Mouse (Mus musculus) ovary, postnatal 10 days (tissue): Measurements from ENCODE around the gene Imp3.
A peak's percentile ranks its signal among the peaks of the same experiment; 100 is the strongest.
"Not testable (repeated sequence)": the region's sequence is repeated elsewhere in the genome, so short reads cannot be mapped to it uniquely, and the experiment has no call there.

ENCODE experiments used
- DNase-seq: peaks from one replicate; pipeline ENCODE4 v3.0.0; 2022; ENCODE audit warnings: low spot score

The Imp3 gene

DNA sequence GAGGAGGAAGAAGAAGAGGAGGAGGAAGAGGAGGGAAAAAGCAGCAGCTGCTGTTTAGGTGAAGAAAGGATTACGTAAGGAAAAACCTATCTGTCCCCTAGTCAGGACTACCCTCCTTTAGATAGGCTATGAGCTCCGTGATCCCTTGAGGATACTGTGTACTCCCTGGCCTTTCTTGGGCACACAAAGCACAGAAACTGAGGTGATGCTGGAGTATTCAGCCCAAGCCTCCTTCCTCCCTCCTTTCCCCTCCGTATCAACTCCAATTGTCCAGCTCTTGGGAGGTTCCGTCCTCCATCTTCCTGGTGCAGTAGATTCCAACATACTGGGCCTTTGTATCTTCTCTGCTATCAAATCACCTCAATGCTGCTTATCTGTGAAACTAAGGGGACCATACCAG is 14.5 kb upstream of the Imp3 start:
- no peak for DNase-seq

DNA sequence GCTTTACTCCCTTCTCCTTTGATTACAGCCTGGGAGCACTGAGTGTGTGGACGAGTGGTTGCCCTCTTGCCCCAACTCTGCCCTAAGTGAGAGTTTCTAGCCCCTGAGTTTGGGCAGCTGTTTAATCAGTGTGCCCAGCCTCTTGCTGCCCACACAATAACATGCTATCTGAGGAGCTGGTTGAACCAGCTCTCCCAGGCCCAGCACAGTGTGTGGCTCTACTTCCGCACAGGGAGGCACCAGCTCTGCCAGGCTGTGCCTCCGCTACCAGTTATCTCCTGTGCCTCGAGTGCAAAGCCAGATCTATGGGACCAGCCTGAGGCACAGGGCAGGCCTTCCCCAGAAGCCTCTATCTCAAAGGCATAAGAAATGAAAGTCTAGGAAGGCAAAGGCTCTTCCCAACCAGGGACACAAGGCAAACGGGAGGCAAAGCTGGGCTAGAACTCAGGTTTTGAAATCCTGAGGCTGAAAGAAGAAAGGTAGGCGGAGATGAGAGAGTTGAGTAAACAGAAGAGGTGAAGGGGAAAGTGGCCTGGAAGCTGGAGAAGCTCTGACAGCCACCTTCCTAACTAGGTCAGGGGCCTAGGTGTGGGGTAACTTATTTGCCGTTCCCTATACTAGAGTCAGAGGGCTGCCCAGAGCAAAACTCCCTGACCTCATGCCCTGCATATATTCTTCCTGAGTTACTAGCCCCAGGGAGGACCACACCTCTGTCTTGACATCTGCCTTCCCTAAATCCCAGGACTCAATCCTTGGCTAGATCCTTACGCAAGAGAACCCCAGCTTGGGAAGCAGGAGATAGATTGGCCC is 13.2 kb upstream of the Imp3 start:
- DNase-seq, result no peak

DNA sequence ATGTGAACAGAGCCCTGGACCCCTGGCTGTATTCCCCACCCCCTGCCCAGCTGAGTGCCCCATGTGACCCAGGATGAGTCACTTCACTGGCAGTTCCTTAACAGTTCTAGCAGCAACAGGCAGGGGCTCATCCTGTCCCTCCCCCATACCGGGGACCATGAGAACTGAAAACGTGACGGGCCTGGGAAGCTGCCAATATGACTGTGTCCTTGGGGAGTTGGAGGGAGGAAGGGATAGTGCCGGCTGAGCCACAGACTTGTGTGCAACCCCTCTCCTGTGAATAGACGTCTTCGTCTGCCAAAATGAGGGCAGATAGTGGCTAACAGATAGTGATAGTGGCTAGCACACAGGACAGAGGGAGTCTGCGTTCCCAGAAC is 12.6 kb upstream of the Imp3 start:
- DNase-seq, result peak; percentile 67

DNA sequence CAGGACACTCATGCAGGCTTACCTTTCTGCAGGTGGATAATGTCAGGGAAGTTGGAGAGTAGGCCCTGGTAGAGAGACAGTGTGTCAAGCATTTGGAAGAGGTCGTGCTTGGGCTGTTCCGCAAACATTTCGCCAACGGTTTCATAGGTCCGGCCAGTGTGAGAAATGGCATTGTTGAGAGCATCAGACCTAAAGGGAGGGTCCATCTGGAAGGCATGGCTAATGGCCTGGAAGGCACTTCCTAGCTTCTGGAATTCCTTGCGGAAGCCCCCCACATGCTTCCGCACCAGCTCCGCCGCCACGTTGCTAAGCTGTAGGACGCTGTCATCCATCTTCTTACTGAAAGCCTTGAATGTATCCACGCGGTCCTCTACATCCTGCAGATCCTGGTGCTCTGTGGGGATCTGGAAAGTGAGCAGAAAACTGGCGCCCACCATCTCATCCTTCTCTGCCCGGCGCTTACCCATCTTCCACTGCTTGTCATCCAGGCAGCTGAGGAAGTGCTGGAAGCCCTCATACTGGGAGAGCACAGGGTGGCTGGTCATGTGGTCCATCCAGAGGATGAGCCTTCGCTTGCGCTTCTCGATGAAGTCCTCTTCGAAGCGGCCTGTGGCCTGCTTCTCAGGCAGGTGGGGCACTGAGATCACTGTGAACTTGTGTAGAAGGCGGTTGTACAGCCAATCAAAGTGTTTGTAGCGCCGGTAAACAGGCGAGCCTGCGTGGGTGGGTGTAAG is 11.8 kb upstream of the Imp3 start:
- DNase-seq, result no peak

DNA sequence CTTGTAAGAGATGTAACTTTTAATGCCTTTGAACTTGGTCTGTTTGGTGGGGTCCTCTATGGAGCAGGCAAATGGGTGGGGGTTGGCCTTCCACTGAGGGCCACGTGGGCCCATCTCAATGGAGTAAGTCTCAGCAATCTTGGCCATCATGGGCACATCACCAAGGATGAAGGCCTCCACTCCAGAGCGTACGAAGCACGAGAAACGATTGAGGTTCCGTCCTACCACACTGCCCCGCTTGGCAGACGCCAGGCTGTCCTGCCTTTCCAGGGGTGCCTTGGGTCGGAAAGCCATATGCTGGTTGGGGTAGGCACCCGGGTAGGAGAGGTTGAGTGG is 11.3 kb upstream of the Imp3 start:
- no peak for DNase-seq

GRCm38 (mm10) chr9:56926387-56926786 is 10.9 kb upstream of the Imp3 start:
- DNase-seq, result no peak

- DNase-seq, result no peak
Measured at GRCm38 (mm10) chr9:56927191-56928012, 9.9 kb upstream of the Imp3 start.

GRCm38 (mm10) chr9:56928041-56928811 is 9.0 kb upstream of the Imp3 start, which contains the start of gene Snx33:
Gene Snx33 (minus strand): TSS chr9:56928371.
- DNase-seq, result peak; percentile 93

DNA sequence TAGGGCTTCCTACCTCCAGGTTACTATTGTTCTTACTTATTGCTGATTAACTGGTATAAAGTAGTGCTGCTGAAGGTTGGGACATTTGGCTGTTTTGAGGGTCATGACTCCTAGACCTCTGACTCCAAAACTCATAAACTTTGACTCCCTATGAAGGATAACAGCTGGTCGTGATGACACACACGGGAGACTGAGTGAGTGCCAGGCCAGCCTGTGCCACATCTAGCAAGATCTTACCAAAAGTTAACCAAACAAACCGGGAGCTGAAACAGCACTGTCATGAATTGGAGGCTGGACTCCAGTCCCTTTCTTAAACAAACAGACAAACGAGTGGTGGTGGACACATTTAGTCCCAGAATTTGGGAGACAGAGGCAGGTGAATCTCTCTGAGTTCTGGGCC is 7.8 kb upstream of the Imp3 start:
- no peak for DNase-seq

- DNase-seq, result no peak
Measured at GRCm38 (mm10) chr9:56930556-56930955, 6.7 kb upstream of the Imp3 start.

GRCm38 (mm10) chr9:56936861-56937222 is 433 bp upstream of the Imp3 start:
- no peak for DNase-seq

DNA sequence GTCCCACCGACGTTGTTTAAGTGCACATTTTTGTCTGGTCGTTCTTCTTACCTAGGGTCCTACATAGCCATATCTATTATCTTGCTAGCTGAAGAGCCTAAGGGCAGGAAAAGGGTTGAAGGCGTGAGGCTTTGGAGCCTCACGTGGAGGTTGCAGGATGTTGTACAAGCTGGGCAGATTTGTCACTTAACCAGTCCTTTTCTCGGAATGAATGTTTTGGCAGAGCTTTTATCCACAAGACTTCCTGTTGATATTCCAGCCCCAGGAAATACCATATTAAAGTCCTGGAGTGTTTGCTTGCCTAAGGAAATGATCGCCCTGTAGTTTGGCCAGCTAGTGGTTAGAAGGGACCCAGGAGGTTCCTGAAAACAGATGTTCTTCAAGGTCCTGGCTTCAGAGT is 1.1 kb downstream of the Imp3 start:
- no peak for DNase-seq

DNA sequence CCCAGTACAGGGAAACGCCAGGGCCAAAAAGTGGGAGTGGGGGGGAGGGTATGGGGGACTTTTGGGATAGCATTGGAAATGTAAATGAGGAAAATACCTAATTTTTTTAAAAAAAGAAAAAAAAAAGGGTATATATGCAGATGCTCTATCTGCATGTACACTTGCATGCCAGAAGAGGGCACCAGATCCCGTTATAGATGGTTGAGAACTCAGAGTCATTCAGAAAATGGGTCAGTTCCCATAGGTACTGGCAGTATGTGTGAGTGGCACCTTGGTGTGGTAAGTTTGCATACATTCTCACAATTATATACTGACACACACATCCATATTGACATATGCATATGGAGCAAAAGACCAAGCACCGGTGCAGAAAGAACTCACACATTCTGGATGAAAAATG is 10.2 kb downstream of the Imp3 start:
- not testable (repeated sequence) for DNase-seq

- not testable (repeated sequence) for DNase-seq
Measured at GRCm38 (mm10) chr9:56948699-56949098, 11.4 kb downstream of the Imp3 start.

DNA sequence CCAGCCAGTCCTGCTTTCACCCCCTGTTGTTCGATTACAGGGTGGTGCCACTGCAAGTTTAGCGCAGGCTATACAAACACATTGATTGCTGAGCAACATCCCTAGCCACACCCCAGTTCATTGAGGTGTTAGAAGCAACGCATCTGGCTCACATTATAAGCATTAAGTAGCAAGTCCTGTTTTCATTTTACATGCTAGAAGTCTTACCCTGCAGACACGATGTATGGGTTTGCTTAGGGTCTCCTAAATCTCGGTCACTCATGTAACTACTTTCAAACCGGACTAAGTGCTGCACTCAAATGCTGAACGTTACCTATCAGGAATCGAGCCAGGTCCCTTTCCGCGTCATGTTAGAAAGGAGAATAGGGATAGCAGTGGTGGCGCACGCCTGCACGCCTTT is 12.5 kb downstream of the Imp3 start:
- no peak for DNase-seq

- peak; percentile 80 for DNase-seq
Measured at GRCm38 (mm10) chr9:56950414-56951400, 13.4 kb downstream of the Imp3 start, which contains the start of gene Snupn. Gene Snupn (plus strand): TSS chr9:56950878.

- no peak for DNase-seq
Measured at GRCm38 (mm10) chr9:56953562-56953961, 16.3 kb downstream of the Imp3 start.

DNA sequence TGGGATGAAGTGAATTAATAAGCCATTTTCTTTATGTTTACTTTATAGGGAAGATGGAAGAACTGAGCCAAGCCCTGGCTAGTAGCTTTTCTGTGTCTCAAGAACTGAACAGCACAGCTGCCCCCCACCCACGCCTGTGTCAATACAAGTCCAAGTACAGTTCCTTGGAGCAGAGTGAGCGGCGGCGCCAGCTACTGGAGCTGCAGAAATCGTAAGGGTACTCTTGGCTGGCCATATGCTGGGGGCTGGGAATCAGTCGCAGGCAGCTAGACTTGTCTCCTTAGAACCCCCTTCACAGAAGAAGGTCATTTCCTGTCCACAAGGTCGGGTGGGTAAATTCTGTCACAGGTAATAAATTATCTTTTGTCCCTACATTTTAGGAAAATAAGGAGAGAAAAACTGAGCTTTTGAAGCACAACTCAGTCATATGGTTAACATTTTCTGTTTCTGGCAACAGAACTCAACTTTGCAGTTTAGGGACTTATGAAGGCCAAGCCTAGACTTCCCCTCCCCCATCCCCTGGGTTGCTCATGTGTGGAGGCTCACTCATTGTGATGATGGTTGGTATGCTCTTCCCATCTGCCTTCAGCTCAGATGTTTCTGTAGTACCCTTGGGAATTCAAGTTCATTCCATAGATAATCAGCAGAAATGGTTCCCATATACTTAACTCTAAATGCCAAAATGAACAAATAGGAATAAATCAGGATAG is 19.8 kb downstream of the Imp3 start:
- no peak for DNase-seq

DNA sequence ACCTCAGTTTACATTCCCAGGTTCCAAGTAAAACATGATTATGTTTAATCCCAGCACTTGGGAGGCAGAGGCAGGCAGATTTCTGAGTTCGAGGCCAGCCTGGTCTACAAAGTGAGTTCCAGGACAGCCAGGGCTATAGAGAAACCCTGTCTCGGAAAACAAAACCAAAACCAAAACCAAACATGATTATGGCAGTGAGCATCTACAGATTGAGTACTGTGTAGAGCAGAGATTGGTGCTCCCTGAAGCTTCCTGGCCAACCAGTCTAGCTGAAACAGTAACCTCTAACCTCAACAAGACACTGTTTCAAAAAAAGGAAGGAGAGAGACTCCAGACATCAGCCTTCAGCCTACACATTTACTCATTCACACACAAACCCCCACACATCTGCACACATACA is 21.4 kb downstream of the Imp3 start:
- no peak for DNase-seq

DNA sequence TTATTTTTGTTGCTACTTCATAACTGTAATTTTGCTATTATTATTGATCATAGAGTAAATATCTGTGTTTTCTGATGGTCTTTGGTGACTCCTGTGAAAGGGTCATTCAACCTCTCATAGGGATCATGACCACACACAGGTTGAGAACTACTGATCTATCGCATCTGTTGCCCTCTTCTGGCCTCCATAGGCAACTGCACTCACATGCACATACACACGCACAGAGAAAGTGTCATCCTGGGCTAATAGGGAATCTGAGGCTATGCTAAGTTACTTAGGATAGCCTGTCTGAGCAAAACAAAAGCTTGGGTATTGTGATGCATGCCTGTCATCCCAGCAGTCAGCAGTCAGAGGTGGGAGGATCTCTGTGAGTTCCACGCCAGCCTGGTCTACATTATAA is 24.3 kb downstream of the Imp3 start:
- no peak for DNase-seq
